Mouse (Mus musculus) inflammation-experienced regulatory T-cells, adult 16 weeks (primary cell): Measurements from ENCODE around the gene Bysl. TPM values are rescaled to one million over a fixed set of nuclear protein-coding genes. Genes with fewer than 3 reads are reported as not detected.

Experiments used
- polyA plus RNA-seq: library from polyadenylated mRNA; unstranded; fragments of 100-300 nt; shearing (Covaris generic); gene quantifications from one replicate; pipeline ENCODE4 v1.2.1, GENCODE M21; 2017

The Bysl gene
- polyA plus RNA-seq, result 18.2 TPM

GRCm38 (mm10) chr17:47610849-47611660, at the start of gene Bysl, which contains the start of the genes Med20 and Gm20517:
Gene Bysl, minus strand, starts transcription at chr17:47611492.
Gene Med20, plus strand, starts transcription at chr17:47611582.
Gene Gm20517, plus strand, starts transcription at chr17:47611589.

DNA sequence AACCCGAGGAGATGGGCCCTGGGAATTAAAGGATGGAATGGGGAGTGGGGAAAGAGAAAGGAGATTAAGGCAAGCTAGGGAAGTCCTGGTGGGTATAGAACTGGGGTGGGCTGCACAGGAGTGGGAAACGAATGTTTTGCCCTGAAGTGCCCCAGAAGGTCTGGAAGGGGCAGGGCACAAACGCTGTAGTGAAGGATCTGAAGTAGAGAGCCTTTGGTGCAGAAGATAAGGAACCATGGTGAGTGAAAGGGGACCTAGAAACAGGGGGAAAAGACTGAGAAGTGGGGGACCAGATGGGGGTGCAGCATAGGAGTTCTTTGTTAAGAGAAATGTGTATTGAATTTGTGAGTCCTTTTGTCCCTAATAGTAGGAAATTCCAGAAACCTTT, 19.4 kb upstream of the Bysl start, which contains the start of gene Usp49:
Usp49 (plus strand) TSS at position 13 of the 388 bp plus-strand sequence.

Other genes starting within 250 kb of the Bysl start
- 49.0 TPM for gene Mrps10, start 242.6 kb downstream of the Bysl start, polyA plus RNA-seq
- 2.4 TPM for gene Guca1b, start 226.1 kb downstream of the Bysl start, polyA plus RNA-seq
- gene Guca1a, start 210.9 kb downstream of the Bysl start, polyA plus RNA-seq, result not detected
- not detected for gene AI661453, start 174.9 kb downstream of the Bysl start, polyA plus RNA-seq
- gene 1700001C19Rik, start 174.1 kb downstream of the Bysl start, polyA plus RNA-seq, result not detected
- gene Taf8, start 109.2 kb downstream of the Bysl start, polyA plus RNA-seq, result 58.9 TPM
- 282 TPM for gene Ccnd3, start 106.4 kb downstream of the Bysl start, polyA plus RNA-seq
- gene Med20, start 90 bp upstream of the Bysl start, polyA plus RNA-seq, result 46.2 TPM
- 0.73 TPM for gene Gm20517, start 97 bp upstream of the Bysl start, polyA plus RNA-seq
- 0.30 TPM for gene Usp49, start 19.2 kb upstream of the Bysl start, polyA plus RNA-seq
- gene Tomm6, start 76.9 kb upstream of the Bysl start, polyA plus RNA-seq, result 261 TPM
- 0.94 TPM for gene Frs3, start 77.5 kb upstream of the Bysl start, polyA plus RNA-seq
- not detected for gene Gm21981, start 83.0 kb upstream of the Bysl start, polyA plus RNA-seq
- not detected for gene Prickle4, start 83.2 kb upstream of the Bysl start, polyA plus RNA-seq
- gene Pgc, start 115.3 kb upstream of the Bysl start, polyA plus RNA-seq, result not detected
- 19.8 TPM for gene Tfeb, start 125.5 kb upstream of the Bysl start, polyA plus RNA-seq
- not detected for gene Mdfi, start 223.2 kb upstream of the Bysl start, polyA plus RNA-seq